Mouse (Mus musculus) retina, embryonic 14.5 days (tissue): ENCODE results near the gene Cyp1a2.

ENCODE experiments used
- DNase-seq: peaks from one replicate; pipeline ENCODE4 v3.0.0-alpha.2; 2015; ENCODE audit warnings: low spot score

Cyp1a2 gene

GRCm38 (mm10) chr9:57671037-57671436, 12.5 kb downstream of the Cyp1a2 start:
- no peak for DNase-seq

DNA sequence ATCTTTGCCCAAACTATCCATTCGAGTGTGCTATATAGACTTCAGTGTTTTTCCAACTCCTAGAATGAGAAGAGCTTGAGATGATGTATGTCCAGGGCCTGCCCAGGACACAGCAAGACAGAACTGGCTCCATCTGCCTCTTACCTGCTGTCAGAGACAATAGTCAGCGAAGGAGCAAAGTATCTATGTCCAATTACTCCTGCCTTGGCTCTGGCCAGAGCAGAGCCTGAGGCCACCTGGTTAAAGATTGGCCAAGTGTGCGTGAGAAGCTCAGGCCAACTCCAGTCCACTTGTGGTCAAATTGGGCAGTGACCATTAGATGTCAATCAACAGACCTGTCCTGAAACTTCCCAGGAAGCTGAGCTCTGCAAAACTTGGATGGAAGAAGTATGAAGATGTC, 13.9 kb downstream of the Cyp1a2 start:
- no peak for DNase-seq

DNA sequence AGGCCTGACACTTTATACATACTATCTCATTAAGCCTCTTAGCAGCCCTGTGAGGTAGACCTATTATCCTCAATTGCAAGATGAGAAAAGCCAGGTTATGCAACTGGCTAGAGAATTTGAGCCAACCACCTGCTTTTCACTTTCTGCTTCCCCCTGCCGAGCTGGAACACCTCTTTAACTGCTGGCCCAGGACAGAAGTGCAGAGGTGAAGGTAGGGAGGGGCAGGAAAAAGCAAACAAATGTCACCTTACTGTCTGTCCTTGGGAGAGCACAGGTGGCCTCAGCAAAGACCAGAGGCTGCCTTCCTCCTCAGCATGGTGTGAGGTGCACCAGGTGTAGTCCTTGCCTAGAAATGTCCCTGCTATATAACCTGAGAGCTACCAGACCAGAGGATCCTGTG, 15.2 kb downstream of the Cyp1a2 start:
- DNase-seq, result no peak

GRCm38 (mm10) chr9:57667817-57668216, 15.7 kb downstream of the Cyp1a2 start:
- no peak for DNase-seq

GRCm38 (mm10) chr9:57667136-57667535, 16.4 kb downstream of the Cyp1a2 start:
- DNase-seq, result no peak

GRCm38 (mm10) chr9:57666536-57666935, 17.0 kb downstream of the Cyp1a2 start:
- DNase-seq, result no peak

- DNase-seq, result no peak
Observed at GRCm38 (mm10) chr9:57664616-57665015, 18.9 kb downstream of the Cyp1a2 start.

- no peak for DNase-seq
Observed at GRCm38 (mm10) chr9:57661552-57661951, 22.0 kb downstream of the Cyp1a2 start.

GRCm38 (mm10) chr9:57660501-57660900, 23.0 kb downstream of the Cyp1a2 start:
- DNase-seq, result no peak

GRCm38 (mm10) chr9:57659774-57660173, 23.7 kb downstream of the Cyp1a2 start:
- peak; percentile 84 for DNase-seq

DNA sequence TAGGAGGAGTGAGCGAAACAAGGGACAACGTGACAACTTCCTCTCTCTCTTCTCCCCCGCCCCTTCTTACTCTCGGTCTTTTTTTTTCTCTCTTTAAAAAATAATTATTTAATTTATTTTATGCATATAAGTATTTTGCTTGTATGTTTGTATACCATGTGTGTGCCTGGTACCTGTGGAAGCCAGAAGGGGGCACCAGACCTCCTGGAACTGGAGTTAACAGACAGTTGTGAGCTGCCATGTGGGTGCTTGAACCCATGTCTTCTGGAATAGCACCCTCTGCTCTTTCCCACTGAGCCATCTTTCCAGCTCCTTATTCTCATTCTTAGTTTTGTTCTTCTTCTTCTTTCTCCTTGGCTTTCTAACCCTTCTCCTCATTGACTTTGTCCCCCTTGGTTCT, 24.5 kb downstream of the Cyp1a2 start:
- DNase-seq, result no peak

DNA sequence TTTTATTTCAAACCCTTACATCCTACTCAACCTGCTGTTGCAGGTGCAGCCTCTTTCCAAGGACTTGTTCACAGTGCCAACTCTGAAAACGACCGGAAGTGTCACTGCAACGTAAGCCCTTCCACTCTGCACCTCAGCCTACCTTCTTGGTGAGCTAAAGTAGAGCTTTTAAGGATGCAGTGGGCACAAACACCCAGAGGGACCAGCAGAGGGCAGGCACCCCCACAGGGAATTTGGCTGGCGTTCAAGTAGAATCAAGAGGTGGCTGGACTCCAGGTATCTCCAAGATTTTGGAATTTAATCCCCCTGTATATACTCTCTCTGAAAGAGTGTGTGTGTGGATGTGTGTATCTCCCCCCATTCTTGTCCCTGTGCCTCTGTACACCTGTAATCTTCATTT, 25.7 kb downstream of the Cyp1a2 start:
- no peak for DNase-seq

DNA sequence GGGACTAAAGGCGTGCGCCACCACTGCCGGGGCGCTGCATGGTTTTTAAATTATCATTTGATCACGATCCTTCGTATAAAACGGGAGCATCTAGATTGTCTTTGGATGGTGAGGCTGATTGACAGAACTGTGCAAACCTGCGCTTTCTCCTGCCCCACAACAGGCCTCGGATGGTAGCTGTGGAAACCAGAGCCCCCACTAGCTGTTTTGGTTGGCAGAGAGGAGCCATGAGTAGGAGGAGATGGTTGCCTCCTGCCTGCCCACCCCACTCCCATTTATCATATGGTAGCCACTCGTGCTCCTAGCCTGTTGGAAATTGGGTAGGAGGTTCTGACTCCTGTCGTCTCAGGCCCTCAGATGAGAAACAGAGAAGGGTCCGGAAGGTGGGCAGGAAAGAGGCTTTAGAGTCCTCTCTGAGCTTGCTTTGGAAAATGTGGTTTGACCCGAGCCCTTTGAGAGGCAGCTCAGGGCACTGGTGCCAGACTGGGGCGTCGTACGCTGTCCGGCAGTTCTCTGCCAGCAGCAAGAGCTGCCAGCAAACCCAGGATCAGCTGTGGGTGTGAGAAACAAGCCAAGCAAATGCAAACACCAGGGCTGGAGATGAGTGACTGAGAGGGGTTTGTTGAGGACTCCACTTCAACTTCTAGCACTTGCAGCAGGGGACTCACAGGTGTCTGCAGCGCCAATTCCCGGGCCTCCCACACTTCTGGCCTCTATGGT, 26.7 kb downstream of the Cyp1a2 start:
- no peak for DNase-seq

GRCm38 (mm10) chr9:57655749-57656148, 27.8 kb downstream of the Cyp1a2 start:
- DNase-seq, result peak; percentile 99

GRCm38 (mm10) chr9:57654966-57655365, 28.5 kb downstream of the Cyp1a2 start:
- no peak for DNase-seq

DNA sequence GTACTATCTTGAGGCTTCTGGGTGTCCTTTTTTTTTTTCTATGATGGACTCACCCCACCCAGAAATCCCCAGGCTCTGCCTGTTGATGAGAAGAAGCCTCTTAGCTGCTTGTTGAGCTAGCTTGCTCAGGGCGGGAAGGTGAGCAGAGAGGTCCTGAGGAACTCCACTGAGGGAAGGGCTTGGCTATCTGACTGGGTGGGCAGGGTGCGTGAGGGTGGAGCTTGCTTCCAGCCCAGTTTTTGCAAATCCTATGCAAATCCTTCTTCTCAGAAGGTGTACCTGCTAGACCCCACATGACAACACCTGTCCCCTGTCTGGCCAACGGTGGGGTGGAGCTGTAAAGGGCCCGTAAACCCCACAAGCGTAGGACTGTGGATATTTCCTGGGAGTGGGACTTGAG, 30.2 kb downstream of the Cyp1a2 start, which contains the start of gene Csk:
TSS of gene Csk (minus strand) at position 349 of the 400 bp plus-strand sequence.
- no peak for DNase-seq

DNA sequence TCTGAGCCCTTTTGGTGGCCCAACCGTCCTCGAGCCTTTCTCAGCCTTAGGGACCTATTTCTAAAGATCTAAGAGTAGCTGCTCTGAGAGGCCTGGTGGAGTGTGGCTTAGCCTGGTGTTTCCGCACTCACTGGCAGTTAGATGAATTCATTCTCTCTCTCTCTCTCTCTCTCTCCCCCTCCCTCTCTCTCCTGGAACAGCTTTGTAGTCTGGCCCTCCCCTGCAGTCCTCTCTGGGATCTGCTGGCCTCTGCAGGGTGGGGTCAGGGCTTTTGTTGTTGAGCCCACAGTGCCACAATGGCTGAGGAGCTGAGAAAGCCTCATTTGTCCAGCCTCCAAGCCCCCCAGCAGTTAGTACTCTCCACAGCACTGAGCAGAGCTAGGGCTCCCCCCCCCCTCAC, 30.6 kb downstream of the Cyp1a2 start:
- peak; percentile 41 for DNase-seq

- DNase-seq, result no peak
Observed at GRCm38 (mm10) chr9:57652351-57652750, 31.2 kb downstream of the Cyp1a2 start.

- no peak for DNase-seq
Observed at GRCm38 (mm10) chr9:57650786-57651311, 32.7 kb downstream of the Cyp1a2 start.

DNA sequence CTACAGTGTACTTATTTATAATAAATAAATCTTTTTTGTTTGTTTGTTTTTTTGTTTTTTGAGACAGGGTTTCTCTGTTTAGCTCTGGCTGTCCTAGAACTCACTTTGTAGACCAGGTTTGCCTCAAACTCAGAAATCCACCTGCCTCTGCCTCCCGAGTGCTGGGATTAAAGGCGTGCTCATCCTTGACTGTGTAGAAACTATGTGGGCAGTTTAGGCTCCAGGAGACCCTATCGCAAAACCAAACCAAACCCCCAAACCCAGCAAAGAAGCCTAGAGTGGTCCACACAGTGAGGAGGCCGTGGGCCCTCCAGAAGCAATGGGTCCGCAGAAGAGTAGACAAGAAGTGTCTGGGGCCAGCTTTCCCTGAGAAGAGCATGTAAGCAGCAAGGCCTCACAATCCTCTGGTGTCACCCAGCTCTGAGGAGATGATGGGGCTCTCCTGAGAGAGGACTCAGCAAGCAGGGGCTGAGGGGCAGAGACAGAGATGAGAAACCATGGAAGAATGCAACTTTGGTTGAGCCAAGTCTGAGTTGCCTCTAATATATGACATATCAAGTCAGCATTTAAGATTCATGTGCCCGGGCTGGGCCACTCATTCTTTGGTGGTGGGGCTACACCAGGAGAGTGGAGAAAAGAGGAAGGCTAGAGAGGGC, 33.2 kb downstream of the Cyp1a2 start:
- DNase-seq, result no peak

- DNase-seq, result no peak
Observed at GRCm38 (mm10) chr9:57647286-57648108, 36.0 kb downstream of the Cyp1a2 start.

DNA sequence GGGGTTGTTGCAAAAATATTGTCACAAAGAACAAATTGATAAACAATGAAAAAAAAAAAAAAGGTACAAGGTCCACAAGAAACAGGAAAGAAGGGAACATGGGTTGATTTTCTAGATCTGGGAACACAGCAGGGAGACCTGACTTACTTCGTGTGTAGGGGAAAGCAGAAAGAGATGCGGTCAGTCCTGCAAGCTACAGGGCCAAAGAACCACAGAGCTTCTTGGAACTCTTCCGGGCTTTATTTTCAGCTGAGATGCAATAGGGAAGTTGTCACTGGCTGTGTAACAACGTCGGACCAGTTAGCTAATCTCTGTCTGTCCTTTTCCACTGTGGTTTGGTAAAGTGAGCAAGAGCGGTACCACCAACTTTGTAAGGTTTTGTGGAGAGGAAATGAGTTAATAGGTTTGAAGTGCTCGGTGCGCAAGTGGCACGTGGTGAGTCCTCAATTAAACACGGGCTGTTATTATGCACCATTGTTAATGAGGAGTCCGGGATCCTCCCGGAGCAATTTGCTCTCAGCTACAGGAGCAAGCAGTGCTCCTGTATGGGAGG, 36.9 kb downstream of the Cyp1a2 start:
- no peak for DNase-seq
